Comparison of ENCODE assay signal across 10 mouse cellular contexts in genomic region chr13:44260637-44261333, GRCm38 (mm10).
A peak's percentile ranks its signal among the peaks of the same experiment; 100 is the strongest.
DNase-seq lines count a peak whose midpoint lies in the region; ATAC-seq lines count a peak whose summit lies in the region.
"Had no signal": no experiment of that assay in that cellular context is flagged by ENCODE, and none has a peak within 500 bp of the region (broad histone marks: within the 10 kb centered on the region; RNA-seq: fewer than 3 reads in every experiment).

No protein-coding gene starts in this region.

- no peak for ATAC-seq in heart, embryonic 11.5 days (replicated peaks; ENCODE audit: insufficient number of reproducible peaks, low FRiP score, low TSS enrichment)
- ATAC-seq in heart, embryonic 13.5 days (ENCODE audit: extremely low read depth, insufficient number of reproducible peaks, low FRiP score, low TSS enrichment) = no peak
- ATAC-seq in frontal cortex, adult (ENCODE audit: low TSS enrichment) = no peak
- no peak for ATAC-seq in hindbrain, embryonic 16.5 days

- no peaks in the 10 kb centered on the region for H3K4me1 ChIP-seq in heart, embryonic 11.5 days (ENCODE audit: control insufficient read depth, insufficient read depth, low read length)
- H3K4me1 ChIP-seq in embryonic facial prominence, embryonic 10.5 days = peaks cover 19% of the 10 kb centered on the region
- peaks cover 8% of the 10 kb centered on the region for H3K4me1 ChIP-seq in heart, embryonic 13.5 days
- H3K4me1 ChIP-seq in hindbrain, embryonic 10.5 days (replicated peaks) = no peaks in the 10 kb centered on the region
- no peaks in the 10 kb centered on the region for H3K4me1 ChIP-seq in hindbrain, embryonic 16.5 days (ENCODE audit: control insufficient read depth, insufficient read depth, low read depth, low read length)

- no peak overlapping the region for H3K4me3 ChIP-seq in heart, embryonic 11.5 days (ENCODE audit: low read depth, low read length)
- H3K4me3 ChIP-seq in embryonic facial prominence, embryonic 10.5 days = no peak overlapping the region
- no peak overlapping the region for H3K4me3 ChIP-seq in heart, embryonic 13.5 days
- no peak overlapping the region for H3K4me3 ChIP-seq in hindbrain, embryonic 10.5 days
- H3K4me3 ChIP-seq in hindbrain, embryonic 16.5 days (ENCODE audit: low read length) = no peak overlapping the region
- H3K4me3 ChIP-seq: embryonic facial prominence, embryonic 13.5 days; lung, embryonic 15.5 days had no signal

- no peak overlapping the region for H3K27ac ChIP-seq in heart, embryonic 11.5 days (ENCODE audit: low read depth, low read length)
- H3K27ac ChIP-seq in embryonic facial prominence, embryonic 10.5 days (replicated peaks) = peak overlapping the region; percentile 44
- peak overlapping the region; percentile 46 for H3K27ac ChIP-seq in heart, embryonic 13.5 days (replicated peaks)
- no peak overlapping the region for H3K27ac ChIP-seq in hindbrain, embryonic 10.5 days
- no peak overlapping the region for H3K27ac ChIP-seq in hindbrain, embryonic 16.5 days (ENCODE audit: low read depth, low read length)
- H3K27ac ChIP-seq: embryonic facial prominence, embryonic 13.5 days; lung, embryonic 15.5 days had no signal

- no peak overlapping the region for H3K4me2 ChIP-seq in heart, embryonic 11.5 days
- no peak overlapping the region for H3K4me2 ChIP-seq in heart, embryonic 13.5 days
- no peak overlapping the region for H3K4me2 ChIP-seq in hindbrain, embryonic 16.5 days (ENCODE audit: low read length)
- H3K4me2 ChIP-seq: embryonic facial prominence, embryonic 13.5 days; lung, embryonic 15.5 days had no signal

- H3K36me3 ChIP-seq in heart, embryonic 11.5 days (ENCODE audit: control insufficient read depth, insufficient read depth, low read length) = no peaks in the 10 kb centered on the region
- H3K36me3 ChIP-seq in embryonic facial prominence, embryonic 10.5 days (replicated peaks) = no peaks in the 10 kb centered on the region
- H3K36me3 ChIP-seq in heart, embryonic 13.5 days = no peaks in the 10 kb centered on the region
- no peaks in the 10 kb centered on the region for H3K36me3 ChIP-seq in hindbrain, embryonic 10.5 days
- H3K36me3 ChIP-seq in hindbrain, embryonic 16.5 days (ENCODE audit: control insufficient read depth, insufficient read depth, low read length) = no peaks in the 10 kb centered on the region
- H3K36me3 ChIP-seq: embryonic facial prominence, embryonic 13.5 days; lung, embryonic 15.5 days had no signal

- H3K9me3 ChIP-seq in heart, embryonic 11.5 days (replicated peaks; ENCODE audit: control insufficient read depth, low read length) = no peaks in the 10 kb centered on the region
- no peaks in the 10 kb centered on the region; the same call in 1 of the 2 replicates for H3K9me3 ChIP-seq in embryonic facial prominence, embryonic 10.5 days
- H3K9me3 ChIP-seq in heart, embryonic 13.5 days = no peaks in the 10 kb centered on the region
- no peaks in the 10 kb centered on the region for H3K9me3 ChIP-seq in hindbrain, embryonic 10.5 days
- no peaks in the 10 kb centered on the region for H3K9me3 ChIP-seq in hindbrain, embryonic 16.5 days (ENCODE audit: control insufficient read depth, low read length)
- H3K9me3 ChIP-seq: embryonic facial prominence, embryonic 13.5 days; lung, embryonic 15.5 days had no signal

- no peaks in the 10 kb centered on the region for H3K27me3 ChIP-seq in heart, embryonic 11.5 days (ENCODE audit: control insufficient read depth, insufficient read depth, low read length)
- H3K27me3 ChIP-seq in embryonic facial prominence, embryonic 10.5 days (replicated peaks; ENCODE audit: low read depth, poor library complexity, severe bottlenecking) = 0 out of 2 replicates have a peak, but pooled peaks cover 5% of the 10 kb centered on the region
- H3K27me3 ChIP-seq in heart, embryonic 13.5 days (replicated peaks) = no peaks in the 10 kb centered on the region
- no peaks in the 10 kb centered on the region for H3K27me3 ChIP-seq in hindbrain, embryonic 10.5 days (ENCODE audit: insufficient read depth, poor library complexity, severe bottlenecking)
- H3K27me3 ChIP-seq in hindbrain, embryonic 16.5 days (replicated peaks; ENCODE audit: control insufficient read depth, insufficient read depth, low read length) = no peaks in the 10 kb centered on the region
- H3K27me3 ChIP-seq: embryonic facial prominence, embryonic 13.5 days; lung, embryonic 15.5 days had no signal

- 82% methylated on average over 8 of the region's 8 CpGs for WGBS in heart, embryonic 11.5 days (ENCODE audit: insufficient replicate concordance)
- 67% methylated on average over 8 of the region's 8 CpGs for WGBS in embryonic facial prominence, embryonic 10.5 days
- 72% methylated on average over 8 of the region's 8 CpGs for WGBS in heart, embryonic 13.5 days
- 81% methylated on average over 8 of the region's 8 CpGs for WGBS in hindbrain, embryonic 10.5 days
- WGBS in hindbrain, embryonic 16.5 days = 68% methylated on average over 8 of the region's 8 CpGs

- peak; percentile 99 for DNase-seq in heart, adult 11 months
- no peak for DNase-seq in embryonic facial prominence, embryonic 10.5 days (ENCODE audit: low spot score)
- peak; percentile 57 to 61 for DNase-seq in kidney, postnatal 36 days
- DNase-seq in hindbrain, embryonic 10.5 days (ENCODE audit: low spot score) = no peak

- H3K9ac ChIP-seq in heart, embryonic 11.5 days (ENCODE audit: low read depth, low read length) = no peak overlapping the region
- no peak overlapping the region for H3K9ac ChIP-seq in heart, embryonic 13.5 days
- no peak overlapping the region for H3K9ac ChIP-seq in hindbrain, embryonic 16.5 days (ENCODE audit: low read depth, low read length)
- H3K9ac ChIP-seq: embryonic facial prominence, embryonic 13.5 days; lung, embryonic 15.5 days had no signal

Comparison
In these comparisons a context has a peak if more than half of its experiments do, and no peak if none do; other contexts are left out.
1. H3K27ac ChIP-seq: peak in embryonic facial prominence, embryonic 10.5 days (single experiment) and heart, embryonic 13.5 days (single experiment); none in heart, embryonic 11.5 days (single experiment), hindbrain, embryonic 10.5 days (single experiment) and hindbrain, embryonic 16.5 days (single experiment).
2. DNase-seq: peak in heart, adult 11 months (single experiment) and kidney, postnatal 36 days (2 of 2); none in embryonic facial prominence, embryonic 10.5 days (single experiment) and hindbrain, embryonic 10.5 days (single experiment).